Mouse (Mus musculus): ENCODE data around the gene Mical3.
A peak's percentile ranks its signal among the peaks of the same experiment; 100 is the strongest.

The Mical3 gene

DNA sequence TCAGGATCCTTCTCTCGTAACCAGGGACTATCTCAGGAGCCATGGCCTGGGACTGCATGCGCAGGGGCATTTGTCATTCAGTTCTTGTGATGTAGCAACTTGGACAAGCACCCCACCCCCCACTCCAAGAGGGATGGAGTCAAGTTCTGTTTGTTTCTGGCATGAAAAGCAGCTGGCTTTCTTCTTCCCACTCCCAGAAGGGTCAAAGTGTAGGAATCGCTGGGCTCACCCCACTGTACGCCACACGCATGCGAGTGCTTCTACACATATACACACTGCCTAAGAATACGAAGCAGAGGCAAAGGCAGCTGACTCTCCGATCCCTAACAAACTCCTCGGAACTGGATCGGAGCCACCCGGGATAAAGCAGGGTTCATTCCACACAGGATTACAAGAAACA, 119.1 kb downstream of the Mical3 start:
- no peak for DNase-seq (ENCODE audit: low read depth)

GRCm38 (mm10) chr6:121009651-121010050, 121.1 kb downstream of the Mical3 start:
- DNase-seq (ENCODE audit: low read depth): no peak

- peak; percentile 15 for DNase-seq (ENCODE audit: low read depth)
Measured at GRCm38 (mm10) chr6:121004959-121005358, 125.8 kb downstream of the Mical3 start.

- no peak for DNase-seq (ENCODE audit: low read depth)
Measured at GRCm38 (mm10) chr6:121002952-121003351, 127.8 kb downstream of the Mical3 start.

GRCm38 (mm10) chr6:120999860-121000526, 130.8 kb downstream of the Mical3 start:
- peak; percentile 20 for DNase-seq (ENCODE audit: low read depth)

GRCm38 (mm10) chr6:120999087-120999486, 131.7 kb downstream of the Mical3 start:
- no peak for DNase-seq (ENCODE audit: low read depth)

- DNase-seq (ENCODE audit: low read depth): no peak
Measured at GRCm38 (mm10) chr6:120996607-120997006, 134.2 kb downstream of the Mical3 start.

- no peak for DNase-seq (ENCODE audit: low read depth)
Measured at GRCm38 (mm10) chr6:120995541-120995940, 135.3 kb downstream of the Mical3 start.

GRCm38 (mm10) chr6:120991857-120992256, 138.9 kb downstream of the Mical3 start:
- DNase-seq (ENCODE audit: low read depth): no peak

- DNase-seq (ENCODE audit: low read depth): peak; percentile 56
Measured at GRCm38 (mm10) chr6:120987571-120988084, 143.2 kb downstream of the Mical3 start.

DNA sequence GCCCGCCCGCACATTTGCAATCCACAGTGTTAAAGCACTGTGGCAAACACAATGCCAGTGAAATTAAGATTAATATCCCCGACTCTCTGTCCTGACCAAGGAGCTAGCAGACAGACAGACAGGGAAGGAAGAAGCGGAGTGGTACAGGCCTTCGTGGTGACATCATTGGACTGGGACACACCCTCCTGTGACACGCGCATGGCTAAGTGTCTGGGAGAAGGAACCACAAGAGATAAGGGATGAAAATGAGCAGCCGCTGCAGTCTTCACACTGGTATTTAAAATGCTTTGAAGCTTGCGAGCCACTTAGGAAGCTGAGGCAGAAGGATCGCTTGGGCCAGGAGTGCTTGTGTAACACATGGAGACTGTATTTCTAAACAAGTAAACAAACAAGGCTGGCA, 143.6 kb downstream of the Mical3 start:
- peak; percentile 17 for DNase-seq (ENCODE audit: low read depth)

GRCm38 (mm10) chr6:120986172-120986571, 144.6 kb downstream of the Mical3 start:
- no peak for DNase-seq (ENCODE audit: low read depth)

DNA sequence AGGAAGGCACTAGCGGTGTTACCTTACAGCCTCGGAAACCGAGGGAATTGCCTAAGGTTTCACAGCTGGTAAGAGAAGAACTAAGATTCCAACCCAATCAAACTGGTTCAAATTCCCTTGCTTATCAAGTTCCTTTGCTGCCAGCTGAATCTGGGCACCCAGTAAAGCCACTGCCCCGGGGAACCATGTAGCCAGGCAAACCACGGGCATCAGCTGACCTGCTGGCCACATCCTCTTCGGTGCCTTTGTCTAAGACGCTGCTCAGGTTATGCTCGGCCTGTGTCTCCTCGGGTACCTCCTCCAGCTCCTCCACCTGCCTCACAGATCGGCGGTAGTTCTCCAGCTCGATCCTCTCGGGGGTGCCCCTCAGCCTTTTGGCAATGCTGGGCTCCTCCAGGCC, 148.5 kb downstream of the Mical3 start:
- DNase-seq (ENCODE audit: low read depth): no peak

DNA sequence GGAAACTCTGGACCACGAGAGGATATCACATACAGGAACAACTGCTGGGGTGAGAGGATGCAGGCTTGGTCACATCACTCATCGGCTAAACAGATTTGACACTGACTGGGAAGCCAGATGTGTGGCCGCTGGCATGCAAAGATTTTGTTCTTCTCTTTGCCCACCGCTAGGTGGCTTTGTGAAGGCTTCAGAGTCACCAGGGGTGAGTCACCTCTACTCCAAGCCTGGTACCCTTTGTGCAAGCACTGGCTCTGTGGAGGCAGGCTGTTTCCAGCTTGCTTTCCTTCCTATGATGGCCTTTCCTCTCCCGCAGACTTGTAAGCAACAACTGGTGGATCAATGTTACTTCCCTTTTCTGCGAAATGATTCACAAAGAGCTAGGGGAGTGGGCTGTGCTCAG, 149.3 kb downstream of the Mical3 start:
- peak; percentile 78 for DNase-seq (ENCODE audit: low read depth)

DNA sequence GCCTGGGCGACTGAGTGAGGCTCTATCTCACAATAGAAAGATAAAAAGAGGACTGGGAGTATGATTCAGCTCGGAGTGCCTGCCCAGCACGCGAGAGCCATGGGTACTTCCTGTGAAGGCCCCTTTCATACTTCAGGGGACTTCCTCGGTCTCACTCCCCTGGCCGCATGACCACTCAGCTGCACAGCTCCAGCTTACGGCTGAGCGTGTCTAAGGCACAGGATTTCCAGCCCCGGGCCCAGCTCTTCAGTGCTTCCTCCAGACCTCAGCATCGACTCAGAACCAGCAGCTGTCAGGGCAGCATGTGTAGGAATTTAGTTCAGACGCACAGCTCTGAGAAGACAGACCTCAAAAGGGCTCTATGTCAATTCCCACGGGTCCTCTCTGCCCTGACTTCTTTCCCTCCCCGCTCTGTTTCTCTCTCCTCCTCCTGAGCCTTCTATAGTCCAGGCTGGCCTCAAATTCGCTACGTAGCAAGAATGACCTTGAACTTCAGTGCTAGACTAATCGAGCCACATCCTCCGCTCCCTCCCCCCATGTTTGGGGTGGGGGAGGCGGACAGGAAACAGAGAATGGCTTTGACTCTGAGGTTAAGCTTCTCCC, 152.7 kb downstream of the Mical3 start:
- DNase-seq (ENCODE audit: low read depth): peak; percentile 43

DNA sequence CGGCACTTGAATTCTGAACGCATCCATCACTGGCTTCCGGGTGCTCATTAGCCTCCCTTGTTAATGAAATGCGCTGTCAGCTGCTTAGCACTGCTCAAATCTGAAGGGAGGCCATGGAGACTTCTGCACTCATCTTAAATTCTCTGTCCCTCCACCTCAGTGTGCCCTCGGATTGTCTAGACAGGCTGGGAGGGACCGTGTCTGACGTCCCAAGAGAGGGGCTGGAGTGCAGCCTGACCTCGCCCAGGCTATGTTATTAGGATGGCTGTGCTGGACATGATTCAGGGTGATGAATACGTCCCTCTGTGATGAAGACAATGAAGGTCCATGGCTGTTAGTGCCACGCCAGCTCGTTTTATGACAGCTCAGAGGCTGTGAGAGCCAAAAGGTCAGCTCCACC, 153.8 kb downstream of the Mical3 start:
- no peak for DNase-seq (ENCODE audit: low read depth)

DNA sequence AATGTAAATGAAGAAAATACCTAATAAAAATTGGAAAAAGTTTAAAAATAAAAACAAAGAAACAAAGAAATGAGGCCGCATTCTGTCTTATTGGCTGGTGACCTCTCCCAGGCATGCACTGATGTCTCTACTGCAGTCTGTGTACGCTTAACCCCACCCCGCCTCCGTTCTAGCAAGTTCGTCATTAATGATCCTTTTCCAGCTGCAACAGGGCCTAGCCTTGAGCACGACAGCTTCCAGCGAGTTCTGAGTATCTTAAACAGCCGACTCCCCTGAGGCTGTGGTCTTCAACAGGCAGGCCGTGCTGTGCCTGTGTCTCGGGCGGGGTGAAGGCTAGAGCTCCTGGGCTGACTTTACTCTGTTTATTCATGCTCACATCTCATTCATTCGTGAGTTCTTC, 154.7 kb downstream of the Mical3 start:
- no peak for DNase-seq (ENCODE audit: low read depth)

- peak; percentile 91 for DNase-seq (ENCODE audit: low read depth)
Measured at GRCm38 (mm10) chr6:120971797-120972590, 158.8 kb downstream of the Mical3 start.

- no peak for DNase-seq (ENCODE audit: low read depth)
Measured at GRCm38 (mm10) chr6:120970939-120971796, 159.6 kb downstream of the Mical3 start.

- DNase-seq (ENCODE audit: low read depth): no peak
Measured at GRCm38 (mm10) chr6:120965814-120966213, 165.0 kb downstream of the Mical3 start.

GRCm38 (mm10) chr6:120964179-120964578, 166.6 kb downstream of the Mical3 start:
- no peak for DNase-seq (ENCODE audit: low read depth)
